ENCODE assay signal across 28 mouse cellular contexts in genomic region chr1:180409771-180410170, GRCm38 (mm10).
DNase-seq lines count a peak whose midpoint lies in the region; ATAC-seq and TF ChIP-seq lines count a peak whose summit lies in the region.
"Had no signal": no experiment of that assay in that cellular context is flagged by ENCODE, and none has a peak within 500 bp of the region (broad histone marks: within the 10 kb centered on the region; RNA-seq: fewer than 3 reads in every experiment).

No protein-coding gene starts in this region.

- intact Hi-C loops in heart, adult 2 months (cut with DNase I), result no loop called here

- peak in 1 of 2 experiments; percentile 37 for DNase-seq in heart, adult 2 months
- no peak for DNase-seq in heart, adult 9 months (ENCODE audit: low spot score in 2 of 2)
- no peak for DNase-seq in lung, postnatal 0 days (ENCODE audit: low spot score)
- DNase-seq in lung, adult 2 months, result no peak
- DNase-seq in adrenal gland, adult 2 months, result no peak
- DNase-seq: adrenal gland, adult 8-10 months; cerebellum, adult 11 months; cerebellum, adult 9-10 months; embryo, embryonic 11 days; kidney, adult 11 months; layer of hippocampus, postnatal 36 days; lung, postnatal 4 days; right cerebral cortex, postnatal 4 days; thymus, adult 2 months; thymus, postnatal 36 days had no signal

- H3K4me3 ChIP-seq in heart, adult 2 months, result no peak overlapping the region
- H3K4me3 ChIP-seq in lung, postnatal 0 days (ENCODE audit: low read depth, low read length), result no peak overlapping the region
- H3K4me3 ChIP-seq in lung, adult 2 months (replicated peaks; ENCODE audit: extremely low read depth, low read depth, low read length), result no peak overlapping the region
- no peak overlapping the region for H3K4me3 ChIP-seq in brown adipose tissue, adult 24 weeks (ENCODE audit: insufficient read depth, low read depth, low read length)
- H3K4me3 ChIP-seq: embryonic facial prominence, embryonic 13.5 days; forebrain, embryonic 10.5 days; forebrain, embryonic 15.5 days; heart, embryonic 12.5 days; kidney, embryonic 15.5 days; limb, embryonic 12.5 days; liver, embryonic 15.5 days; neural tube, embryonic 12.5 days had no signal

- no peaks in the 10 kb centered on the region for H3K9me3 ChIP-seq in lung, postnatal 0 days (ENCODE audit: low read length)
- H3K9me3 ChIP-seq: embryonic facial prominence, embryonic 13.5 days; forebrain, embryonic 10.5 days; forebrain, embryonic 15.5 days; heart, embryonic 12.5 days; kidney, embryonic 15.5 days; limb, embryonic 12.5 days; liver, embryonic 15.5 days; neural tube, embryonic 12.5 days had no signal

- peaks cover 4% of the 10 kb centered on the region for H3K79me2 ChIP-seq in heart, adult 2 months (replicated peaks; ENCODE audit: control insufficient read depth, insufficient read depth, low read length)

- peaks cover 44% of the 10 kb centered on the region for H3K4me1 ChIP-seq in heart, adult 2 months (ENCODE audit: control insufficient read depth, insufficient read depth, low read length)
- peaks cover 25% of the 10 kb centered on the region for H3K4me1 ChIP-seq in lung, postnatal 0 days (ENCODE audit: insufficient read depth, low read depth, low read length)
- peaks cover 58% of the 10 kb centered on the region for H3K4me1 ChIP-seq in lung, adult 2 months (ENCODE audit: control insufficient read depth, insufficient read depth, low read length)
- H3K4me1 ChIP-seq in brown adipose tissue, adult 24 weeks (ENCODE audit: control insufficient read depth, insufficient read depth, insufficient read length, low read length), result peaks cover 47% of the 10 kb centered on the region

- TF ChIP-seq CTCF in heart, adult 2 months (IDR thresholded peaks at IDR 0.05), result peak; percentile 35
- peak; percentile 37; the same call in 1 of the 2 replicates for TF ChIP-seq CTCF in lung, postnatal 0 days (IDR thresholded peaks at IDR 0.05)
- TF ChIP-seq CTCF in lung, adult 2 months (IDR thresholded peaks at IDR 0.05; ENCODE audit: insufficient read depth, low read length), result no peak

- TF ChIP-seq POLR2A in heart, adult 2 months (IDR thresholded peaks at IDR 0.05; ENCODE audit: insufficient read depth, low read depth, low read length), result no peak
- TF ChIP-seq POLR2A in lung, adult 2 months (IDR thresholded peaks at IDR 0.05; ENCODE audit: borderline replicate concordance, extremely low read depth, low read depth, low read length), result no peak

- peaks cover 4% of the 10 kb centered on the region; the same call in 1 of the 2 replicates for H3K36me3 ChIP-seq in heart, adult 2 months (ENCODE audit: control insufficient read depth, insufficient read depth, low read length)
- no peaks in the 10 kb centered on the region for H3K36me3 ChIP-seq in lung, postnatal 0 days (ENCODE audit: insufficient read depth, low read length)
- H3K36me3 ChIP-seq: forebrain, embryonic 10.5 days; forebrain, embryonic 15.5 days; liver, embryonic 15.5 days; neural tube, embryonic 12.5 days had no signal

- peak overlapping the region; percentile 96 for H3K27ac ChIP-seq in heart, adult 2 months
- no peak overlapping the region for H3K27ac ChIP-seq in lung, postnatal 0 days (ENCODE audit: low read length)
- H3K27ac ChIP-seq in brown adipose tissue, adult 24 weeks (replicated peaks; ENCODE audit: low read depth, low read length), result peak overlapping the region; percentile 97
- H3K27ac ChIP-seq: embryonic facial prominence, embryonic 13.5 days; forebrain, embryonic 10.5 days; forebrain, embryonic 15.5 days; hindbrain, embryonic 14.5 days; kidney, embryonic 15.5 days; liver, embryonic 15.5 days; neural tube, embryonic 12.5 days had no signal

- H3K27me3 ChIP-seq in heart, adult 2 months (ENCODE audit: control insufficient read depth, insufficient read depth, low read length), result no peaks in the 10 kb centered on the region
- H3K27me3 ChIP-seq in lung, postnatal 0 days (replicated peaks; ENCODE audit: insufficient read depth, low read length), result no peaks in the 10 kb centered on the region
- H3K27me3 ChIP-seq: embryonic facial prominence, embryonic 13.5 days; forebrain, embryonic 15.5 days; kidney, embryonic 15.5 days; limb, embryonic 12.5 days; liver, embryonic 15.5 days; neural tube, embryonic 12.5 days had no signal

- 54% methylated on average over 5 of the region's 5 CpGs for WGBS in heart, adult 2 months
- WGBS in lung, postnatal 0 days, result 49% methylated on average over 5 of the region's 5 CpGs
- 38% methylated on average over 5 of the region's 5 CpGs for WGBS in lung, adult 2 months

- H3K9ac ChIP-seq in heart, adult 2 months (ENCODE audit: low read depth, low read length), result no peak overlapping the region
- no peak overlapping the region for H3K9ac ChIP-seq in lung, postnatal 0 days (replicated peaks; ENCODE audit: low read depth)
- H3K9ac ChIP-seq: embryonic facial prominence, embryonic 13.5 days; forebrain, embryonic 15.5 days; heart, embryonic 12.5 days; hindbrain, embryonic 14.5 days; kidney, embryonic 15.5 days; limb, embryonic 12.5 days; liver, embryonic 15.5 days; neural tube, embryonic 12.5 days had no signal

- TF ChIP-seq EP300 in heart, adult 2 months (IDR thresholded peaks at IDR 0.05; ENCODE audit: insufficient read depth, low read depth, low read length), result no peak
- TF ChIP-seq EP300 in lung, postnatal 0 days (IDR thresholded peaks at IDR 0.05), result no peak

- H3K4me2 ChIP-seq in lung, postnatal 0 days (replicated peaks; ENCODE audit: low read depth, low read length), result no peak overlapping the region
- H3K4me2 ChIP-seq: embryonic facial prominence, embryonic 13.5 days; forebrain, embryonic 15.5 days; heart, embryonic 12.5 days; hindbrain, embryonic 14.5 days; kidney, embryonic 15.5 days; limb, embryonic 12.5 days; liver, embryonic 15.5 days; midbrain, embryonic 11.5 days; neural tube, embryonic 12.5 days had no signal

- no peak for ATAC-seq in lung, postnatal 0 days
- no peak for ATAC-seq in activated CD4-positive, CD25-positive, alpha-beta regulatory T cell, adult 4 months
- ATAC-seq: forebrain, embryonic 15.5 days; midbrain, embryonic 16.5 days had no signal
